Mouse (Mus musculus): ENCODE results near the gene Cma2.

Cma2 gene

GRCm38 (mm10) chr14:55950346-55951030 lies at the start of gene Cma2:
TSS of gene Cma2 (plus strand) at chr14:55950980.
- WGBS: 81% methylated on average over 6 of the region's 6 CpGs

- 9% methylated on average over 1 of the region's 1 CpGs for WGBS
Observed at GRCm38 (mm10) chr14:55905518-55905917, 45.3 kb upstream of the Cma2 start.

- 68% methylated on average over 4 of the region's 4 CpGs for WGBS
Observed at GRCm38 (mm10) chr14:55913406-55913805, 37.4 kb upstream of the Cma2 start.

- WGBS: 42% methylated on average over 14 of the region's 14 CpGs
Observed at GRCm38 (mm10) chr14:55918240-55919082, 32.3 kb upstream of the Cma2 start.

GRCm38 (mm10) chr14:55922475-55923232 lies 28.1 kb upstream of the Cma2 start:
- WGBS: 68% methylated on average over 7 of the region's 7 CpGs

GRCm38 (mm10) chr14:55926847-55927246 lies 23.9 kb upstream of the Cma2 start:
- WGBS: 87% methylated on average over 4 of the region's 4 CpGs

- 80% methylated on average over 12 of the region's 12 CpGs for WGBS
Observed at GRCm38 (mm10) chr14:55929263-55929997, 21.4 kb upstream of the Cma2 start.

GRCm38 (mm10) chr14:55933586-55933985 lies 17.2 kb upstream of the Cma2 start:
- WGBS: 55% methylated on average over 7 of the region's 7 CpGs

- WGBS: 59% methylated on average over 7 of the region's 7 CpGs
Observed at GRCm38 (mm10) chr14:55940070-55940800, 10.5 kb upstream of the Cma2 start.

GRCm38 (mm10) chr14:55943601-55944000 lies 7.2 kb upstream of the Cma2 start:
- WGBS: 90% methylated on average over 11 of the region's 11 CpGs

- WGBS: 93% methylated on average over 4 of the region's 4 CpGs
Observed at GRCm38 (mm10) chr14:55944575-55944974, 6.2 kb upstream of the Cma2 start, which contains the start of gene Cma1. TSS of gene Cma1 (minus strand) at chr14:55944675.

GRCm38 (mm10) chr14:55946269-55946969 lies 4.4 kb upstream of the Cma2 start:
- 85% methylated on average over 2 of the region's 2 CpGs for WGBS

GRCm38 (mm10) chr14:55963263-55963662 lies 12.5 kb downstream of the Cma2 start:
- WGBS: 39% methylated on average over 1 of the region's 1 CpGs

- 79% methylated on average over 2 of the region's 2 CpGs for WGBS
Observed at GRCm38 (mm10) chr14:55963900-55964299, 13.1 kb downstream of the Cma2 start.

- WGBS: 82% methylated on average over 2 of the region's 3 CpGs
Observed at GRCm38 (mm10) chr14:55987464-55987863, 36.7 kb downstream of the Cma2 start.

- WGBS: 74% methylated on average over 3 of the region's 3 CpGs
Observed at GRCm38 (mm10) chr14:56013147-56013546, 62.4 kb downstream of the Cma2 start.

GRCm38 (mm10) chr14:56013924-56014323 lies 63.1 kb downstream of the Cma2 start:
- 95% methylated on average over 2 of the region's 2 CpGs for WGBS

- WGBS: 82% methylated on average over 3 of the region's 3 CpGs
Observed at GRCm38 (mm10) chr14:56017671-56018070, 66.9 kb downstream of the Cma2 start, which contains the start of gene Mcpt1. TSS of gene Mcpt1 (plus strand) at chr14:56017971.

GRCm38 (mm10) chr14:56019446-56019845 lies 68.7 kb downstream of the Cma2 start:
- WGBS: 54% methylated on average over 1 of the region's 1 CpGs

- WGBS: 78% methylated on average over 4 of the region's 4 CpGs
Observed at GRCm38 (mm10) chr14:56021305-56021704, 70.5 kb downstream of the Cma2 start.
